Mouse (Mus musculus) lung, postnatal 25 days (tissue): ENCODE results near the gene Yif1a.
A peak's percentile ranks its signal among the peaks of the same experiment; 100 is the strongest.

ENCODE experiments used
- DNase-seq: peaks from one replicate; pipeline ENCODE4 v3.0.0; 2022; ENCODE audit warnings: low spot score

Yif1a gene

DNA sequence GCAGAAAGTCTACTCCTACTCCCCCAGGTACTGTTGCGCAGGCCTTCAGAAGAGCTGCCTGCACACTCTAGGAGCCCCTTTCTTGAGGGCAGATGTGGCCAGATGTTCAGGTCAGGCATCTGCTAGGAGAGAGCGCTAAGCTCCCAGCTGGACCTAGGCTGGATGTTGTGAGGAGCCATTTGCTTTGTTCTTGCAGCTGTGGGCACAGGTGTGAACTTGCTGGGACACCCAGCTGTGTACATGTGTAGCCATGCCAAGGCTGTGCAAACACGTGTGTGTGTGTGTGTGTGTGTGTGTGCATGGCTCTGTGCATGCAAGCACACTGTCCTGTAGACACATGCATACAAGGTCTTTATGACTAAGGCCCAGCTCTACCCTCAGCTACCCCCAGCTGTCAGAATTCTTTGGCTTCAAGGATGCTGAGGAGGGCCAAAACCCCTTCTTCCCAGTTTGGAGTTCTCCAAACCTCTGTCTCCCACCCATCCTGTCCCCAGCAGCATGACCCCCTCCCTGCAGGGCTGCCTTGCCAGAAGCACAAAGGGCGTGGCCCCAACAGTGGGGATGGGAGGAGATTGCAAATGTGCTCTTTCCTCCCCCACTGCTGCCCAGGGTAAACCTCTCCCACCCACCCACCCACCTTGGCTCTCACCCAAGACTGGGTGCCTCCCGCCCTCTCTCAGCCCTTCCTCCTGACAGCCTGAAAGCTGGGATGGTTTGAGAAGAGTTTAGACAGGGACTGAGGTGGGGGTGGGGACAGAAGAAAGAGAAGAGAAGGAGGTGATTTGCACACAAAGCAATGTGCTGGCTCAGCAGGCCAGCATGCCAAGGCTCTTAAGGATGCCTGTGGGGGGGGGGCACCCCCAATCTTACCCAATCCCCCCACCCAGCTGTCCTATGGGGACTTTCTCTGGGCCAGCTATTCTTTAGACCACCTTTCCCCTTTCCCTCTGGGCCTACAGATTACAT is 27.7 kb upstream of the Yif1a start:
- no peak for DNase-seq

DNA sequence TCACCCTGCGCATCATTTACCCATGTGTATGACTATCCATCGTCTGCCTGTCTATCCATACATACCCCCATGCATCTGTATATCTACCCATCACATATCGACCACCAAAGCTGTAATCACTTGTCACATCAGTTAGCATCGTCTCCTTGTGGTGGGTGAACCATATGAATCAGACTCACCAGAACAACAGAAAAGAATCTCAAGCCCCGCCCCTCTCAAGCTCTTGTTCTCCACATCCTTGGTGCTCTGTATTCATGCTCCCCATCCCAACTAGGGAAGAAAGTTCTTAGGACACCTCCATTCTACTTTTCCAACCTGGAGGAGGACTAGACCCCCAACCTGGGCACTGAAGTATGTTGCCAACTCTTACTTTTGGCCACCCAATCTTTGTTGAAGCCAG is 26.3 kb upstream of the Yif1a start:
- no peak for DNase-seq

DNA sequence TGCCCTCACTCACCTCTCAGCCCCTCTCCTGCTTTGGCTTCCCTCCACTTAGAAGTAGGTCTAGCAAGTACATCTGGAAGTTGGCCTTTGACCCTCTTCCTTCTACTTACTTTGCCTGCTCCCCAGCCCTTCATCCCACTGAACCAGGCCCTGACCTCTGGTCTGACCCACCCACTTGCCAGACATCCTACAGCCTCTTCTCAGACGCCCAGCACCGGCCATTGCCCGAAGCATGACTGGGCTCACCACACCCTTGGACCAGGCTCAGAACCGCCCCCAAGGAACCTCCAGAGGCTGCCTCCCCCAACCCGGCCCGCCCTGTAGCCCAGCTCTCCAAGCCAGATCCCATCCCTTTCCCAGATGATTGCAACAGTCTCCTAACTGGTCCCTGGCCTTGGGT is 25.9 kb upstream of the Yif1a start:
- DNase-seq, result no peak

DNA sequence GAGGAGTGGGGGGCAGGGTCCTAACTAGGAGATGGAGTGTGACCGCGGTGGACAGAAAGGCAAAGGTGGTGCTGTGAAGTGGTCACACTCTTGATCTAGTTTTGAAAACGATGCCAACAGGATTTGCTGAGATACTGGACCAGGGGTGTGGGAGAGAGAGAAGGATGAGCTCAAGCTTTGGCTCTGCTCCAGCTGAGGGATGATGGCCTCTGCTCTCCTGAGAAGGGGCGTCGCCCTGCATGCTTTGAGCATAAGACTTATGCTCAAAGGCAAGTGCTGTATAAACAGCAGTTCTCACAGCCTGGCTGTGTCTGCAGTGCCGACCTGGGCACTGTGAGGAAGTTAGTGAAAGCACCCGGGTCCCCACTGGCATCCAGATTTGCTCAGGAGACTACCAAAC is 23.2 kb upstream of the Yif1a start:
- no peak for DNase-seq

DNA sequence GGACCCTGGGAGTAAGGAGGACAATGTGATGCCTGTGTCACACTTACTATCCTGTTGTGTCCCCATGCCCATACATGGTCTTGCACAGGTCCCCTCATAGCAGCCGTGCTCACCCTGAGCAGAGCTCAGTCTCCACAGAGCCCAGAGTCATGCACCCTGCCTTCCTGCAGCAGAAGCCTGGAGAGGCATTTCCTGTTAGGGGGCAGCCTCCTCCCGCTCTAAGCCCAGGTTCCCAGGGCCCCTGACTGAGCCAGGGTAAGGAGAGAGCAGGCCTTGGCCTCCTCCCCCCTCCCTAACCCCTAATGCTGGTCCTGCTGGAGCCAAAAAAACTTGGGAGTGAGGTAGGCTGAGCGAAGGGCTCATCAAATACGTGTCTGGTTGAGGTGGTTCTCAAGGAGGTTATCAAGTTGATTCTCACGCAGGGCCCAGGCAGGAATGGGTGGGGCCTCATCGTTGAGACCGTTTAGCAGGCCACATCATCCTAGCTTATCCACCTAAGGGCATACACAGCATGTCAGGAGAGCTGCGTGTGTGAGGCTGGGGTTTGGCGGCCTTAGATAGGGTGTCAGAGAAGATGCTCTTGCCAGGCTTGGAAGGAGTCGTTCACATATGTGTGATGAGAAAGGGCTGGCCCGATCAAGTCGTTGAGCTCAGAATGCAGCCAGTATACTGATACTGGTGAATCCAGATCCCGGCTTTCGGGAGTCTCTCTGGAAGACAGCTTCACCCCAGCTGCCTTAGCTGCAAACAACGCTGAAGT is 21.1 kb upstream of the Yif1a start:
- no peak for DNase-seq

DNA sequence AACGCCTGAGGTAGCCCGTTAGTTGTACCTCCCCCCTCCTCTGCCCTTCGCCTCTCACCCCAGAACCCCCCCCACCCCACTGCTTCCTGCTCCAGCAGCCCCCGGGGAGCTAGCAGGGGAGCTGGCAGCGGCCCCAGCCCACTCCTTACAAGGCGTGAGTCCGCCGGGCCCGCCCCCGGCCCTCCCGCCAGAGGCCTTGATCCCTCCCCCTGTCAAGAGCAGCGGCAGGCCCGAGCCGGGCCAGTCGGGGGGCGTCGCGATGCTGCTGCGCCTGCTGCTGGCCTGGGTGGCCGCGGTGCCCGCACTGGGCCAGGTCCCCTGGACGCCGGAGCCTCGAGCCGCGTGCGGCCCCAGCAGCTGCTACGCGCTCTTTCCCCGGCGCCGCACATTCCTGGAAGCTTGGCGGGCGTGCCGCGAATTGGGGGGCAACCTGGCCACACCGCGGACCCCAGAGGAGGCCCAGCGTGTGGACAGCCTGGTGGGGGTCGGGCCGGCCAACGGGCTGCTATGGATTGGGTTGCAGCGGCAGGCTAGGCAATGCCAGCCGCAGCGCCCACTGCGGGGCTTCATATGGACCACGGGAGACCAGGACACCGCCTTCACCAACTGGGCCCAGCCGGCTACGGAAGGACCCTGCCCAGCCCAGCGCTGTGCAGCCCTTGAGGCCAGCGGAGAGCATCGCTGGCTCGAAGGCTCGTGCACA is 20.3 kb upstream of the Yif1a start, which contains the start of gene Cd248:
Gene Cd248 (plus strand): TSS at position 212 of the 703 bp plus-strand sequence.
- no peak for DNase-seq

DNA sequence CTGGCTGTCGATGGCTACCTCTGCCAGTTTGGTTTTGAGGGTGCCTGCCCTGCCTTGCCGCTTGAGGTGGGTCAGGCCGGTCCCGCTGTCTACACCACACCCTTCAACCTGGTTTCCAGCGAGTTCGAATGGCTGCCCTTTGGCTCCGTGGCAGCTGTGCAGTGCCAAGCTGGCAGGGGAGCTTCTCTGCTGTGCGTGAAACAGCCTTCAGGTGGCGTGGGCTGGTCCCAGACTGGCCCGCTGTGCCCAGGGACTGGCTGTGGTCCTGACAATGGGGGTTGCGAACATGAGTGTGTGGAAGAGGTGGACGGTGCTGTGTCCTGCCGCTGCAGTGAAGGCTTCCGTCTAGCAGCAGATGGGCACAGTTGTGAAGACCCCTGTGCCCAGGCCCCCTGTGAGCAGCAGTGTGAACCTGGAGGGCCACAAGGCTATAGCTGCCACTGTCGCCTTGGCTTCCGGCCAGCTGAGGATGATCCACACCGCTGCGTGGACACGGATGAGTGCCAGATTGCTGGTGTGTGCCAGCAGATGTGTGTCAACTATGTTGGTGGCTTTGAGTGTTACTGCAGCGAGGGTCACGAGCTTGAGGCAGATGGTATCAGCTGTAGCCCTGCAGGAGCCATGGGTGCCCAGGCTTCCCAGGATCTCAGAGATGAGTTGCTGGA is 19.6 kb upstream of the Yif1a start:
- no peak for DNase-seq

DNA sequence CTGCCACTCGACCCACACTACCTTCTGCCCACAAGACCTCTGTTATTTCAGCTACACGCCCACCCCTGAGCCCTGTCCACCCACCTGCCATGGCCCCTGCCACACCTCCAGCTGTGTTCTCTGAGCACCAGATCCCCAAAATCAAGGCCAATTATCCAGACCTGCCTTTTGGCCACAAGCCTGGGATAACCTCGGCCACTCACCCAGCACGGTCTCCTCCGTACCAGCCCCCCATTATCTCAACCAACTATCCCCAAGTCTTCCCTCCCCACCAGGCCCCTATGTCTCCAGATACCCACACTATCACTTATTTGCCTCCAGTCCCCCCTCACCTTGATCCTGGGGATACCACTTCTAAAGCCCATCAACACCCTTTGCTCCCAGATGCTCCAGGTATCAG is 18.9 kb upstream of the Yif1a start:
- no peak for DNase-seq

DNA sequence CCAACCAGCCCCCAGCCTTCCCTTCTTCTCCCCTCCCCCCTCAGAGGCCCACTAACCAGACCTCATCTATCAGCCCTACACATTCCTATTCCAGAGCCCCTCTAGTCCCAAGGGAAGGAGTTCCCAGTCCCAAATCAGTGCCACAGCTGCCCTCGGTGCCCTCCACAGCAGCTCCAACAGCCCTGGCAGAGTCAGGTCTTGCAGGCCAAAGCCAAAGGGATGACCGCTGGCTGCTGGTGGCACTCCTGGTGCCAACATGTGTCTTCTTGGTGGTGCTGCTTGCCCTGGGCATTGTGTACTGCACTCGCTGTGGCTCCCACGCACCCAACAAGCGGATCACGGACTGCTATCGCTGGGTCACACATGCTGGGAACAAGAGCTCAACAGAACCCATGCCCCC is 18.4 kb upstream of the Yif1a start:
- no peak for DNase-seq

DNA sequence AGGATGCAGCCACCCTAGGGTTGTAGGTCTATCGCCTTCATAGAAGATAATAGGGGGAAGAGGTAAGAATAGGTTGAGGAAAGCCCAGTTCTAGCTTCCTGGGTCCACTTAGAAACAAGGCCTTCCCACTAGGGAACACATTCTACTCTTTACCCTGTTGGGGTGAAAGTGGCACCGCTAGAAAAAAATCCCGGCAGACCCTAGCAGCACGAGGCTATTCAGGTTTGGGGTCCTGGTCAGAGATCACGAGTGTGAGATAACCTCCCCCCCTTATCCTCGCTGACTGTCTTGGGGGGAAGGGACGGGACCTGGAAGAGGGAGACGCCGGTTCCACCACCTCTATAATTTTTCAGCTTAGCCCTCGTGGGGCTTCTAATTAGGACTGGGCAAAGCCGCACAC is 17.3 kb upstream of the Yif1a start:
- DNase-seq, result no peak

DNA sequence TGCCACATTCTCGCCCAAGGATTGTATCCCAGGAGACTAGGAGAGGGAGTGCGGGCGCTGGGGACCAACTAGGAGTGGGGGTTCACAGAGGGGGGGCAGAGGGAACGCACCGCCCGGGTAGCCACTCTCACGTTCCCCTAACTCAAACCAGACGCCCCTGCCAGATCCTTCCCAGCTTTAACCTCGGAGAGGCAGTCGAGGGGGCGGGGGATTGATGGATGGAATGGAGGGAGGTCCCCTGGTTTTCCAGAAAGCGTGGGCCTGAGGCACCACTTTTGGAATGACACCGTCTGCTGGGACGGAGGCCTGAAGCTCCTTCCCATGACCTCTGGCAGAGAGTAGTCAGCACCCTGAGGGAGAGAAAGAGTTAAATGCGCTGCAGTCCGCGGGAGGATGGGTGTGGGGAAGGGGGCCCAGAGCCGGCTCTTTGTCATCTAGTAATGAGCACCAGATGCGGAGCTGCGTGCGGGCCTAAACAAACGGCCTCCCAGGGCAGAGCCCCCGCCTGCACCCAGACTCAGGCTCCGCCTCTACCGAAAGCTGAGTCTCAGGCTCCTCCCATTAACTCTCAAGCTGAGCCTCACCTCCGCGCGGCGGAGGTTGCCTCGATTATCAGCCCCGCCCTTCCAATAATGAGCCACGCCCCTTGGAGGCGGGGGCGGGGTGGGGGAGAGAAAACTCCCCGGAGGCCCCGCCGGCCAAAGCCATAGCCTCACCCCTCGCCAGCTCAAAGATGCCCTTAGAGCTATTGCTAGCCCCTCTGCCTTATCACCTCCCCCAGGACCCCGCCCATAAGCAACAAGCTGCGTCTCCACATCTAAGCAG is 16.6 kb upstream of the Yif1a start:
- peak; percentile 74 for DNase-seq

DNA sequence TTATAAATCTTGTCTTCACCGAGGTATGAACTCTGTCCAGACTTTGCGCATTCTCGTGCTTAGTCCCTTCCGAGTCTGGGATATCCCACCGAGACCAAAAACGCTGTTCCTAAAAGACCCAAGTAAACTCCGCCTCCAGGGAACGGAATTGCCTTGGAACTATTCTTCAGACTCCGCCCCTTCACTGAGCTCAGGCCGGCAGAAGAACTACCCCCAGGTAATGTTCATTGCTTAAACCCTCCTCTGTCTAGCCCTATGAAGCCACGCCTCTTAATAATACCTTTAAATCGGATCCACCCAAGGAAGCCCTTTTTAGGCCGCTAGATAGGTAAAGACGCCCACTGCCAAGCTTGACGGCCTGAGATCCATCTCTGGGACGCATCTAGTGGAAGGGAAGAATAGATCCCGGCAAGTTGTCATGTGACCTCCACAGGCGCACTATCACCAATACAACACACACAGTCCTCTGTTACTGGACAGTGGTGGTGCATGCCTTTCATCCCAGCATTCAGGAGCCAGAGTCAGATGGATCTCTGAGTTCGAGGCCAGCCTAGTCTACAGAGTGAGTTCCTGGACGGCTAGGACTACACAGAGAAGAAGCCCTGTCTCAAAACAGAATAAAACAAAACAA is 15.8 kb upstream of the Yif1a start:
- DNase-seq, result no peak

DNA sequence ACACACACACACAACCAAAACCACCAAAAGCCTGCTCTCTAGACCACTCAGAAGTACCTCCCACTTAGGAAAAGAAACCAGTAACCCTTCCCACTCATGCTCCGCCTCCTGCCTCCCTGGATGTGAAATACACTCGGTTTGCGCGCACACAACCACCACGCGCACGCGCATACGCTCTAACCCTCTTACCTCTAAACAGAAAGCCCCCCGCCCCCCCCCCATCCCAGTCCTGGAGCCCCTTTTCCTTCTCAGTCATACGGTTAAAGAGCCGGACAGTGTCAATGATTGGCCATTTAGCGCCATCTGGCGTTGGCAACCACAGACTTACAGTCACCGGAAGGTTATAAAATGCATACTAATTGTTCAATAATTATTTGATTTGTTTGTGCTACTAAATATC is 15.3 kb upstream of the Yif1a start:
- DNase-seq, result peak; percentile 48

DNA sequence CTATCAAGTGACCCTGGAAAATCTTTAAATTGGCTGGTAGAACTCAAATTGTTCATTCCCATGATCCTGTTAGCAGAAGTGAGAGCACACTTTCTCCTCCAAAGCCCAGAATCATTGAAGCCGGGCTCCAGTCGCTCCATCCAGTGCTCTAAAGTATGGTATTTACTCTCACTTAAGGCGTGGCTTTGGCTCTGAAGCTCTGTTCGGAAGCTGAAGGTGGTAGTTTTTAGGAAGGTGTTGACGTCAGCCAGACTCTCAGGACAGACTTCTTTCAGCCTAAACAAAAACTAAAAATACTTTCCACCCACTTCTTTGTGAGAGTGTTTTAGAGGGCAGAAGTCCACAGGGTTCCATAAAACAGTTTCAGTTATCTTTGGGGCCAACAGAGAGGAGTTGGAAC is 14.8 kb upstream of the Yif1a start:
- no peak for DNase-seq

DNA sequence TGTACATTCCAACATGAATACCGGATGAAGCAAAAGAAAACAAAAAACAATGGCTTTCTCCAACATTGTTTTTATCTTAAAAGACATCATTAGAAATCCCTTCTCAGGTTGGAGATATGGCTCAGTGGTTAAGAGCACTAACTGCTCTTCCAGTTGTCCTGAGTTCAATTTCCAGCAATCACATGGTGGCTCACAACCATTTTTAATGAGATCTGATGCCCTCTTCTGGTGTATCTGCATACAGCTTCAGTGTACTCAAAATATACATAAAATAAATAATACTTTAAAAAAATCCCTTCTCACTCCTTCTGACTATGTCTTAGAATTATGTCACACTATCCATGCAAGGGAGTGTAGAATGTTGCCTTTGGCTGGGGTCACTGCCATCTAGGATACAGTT is 9.1 kb upstream of the Yif1a start:
- no peak for DNase-seq

DNA sequence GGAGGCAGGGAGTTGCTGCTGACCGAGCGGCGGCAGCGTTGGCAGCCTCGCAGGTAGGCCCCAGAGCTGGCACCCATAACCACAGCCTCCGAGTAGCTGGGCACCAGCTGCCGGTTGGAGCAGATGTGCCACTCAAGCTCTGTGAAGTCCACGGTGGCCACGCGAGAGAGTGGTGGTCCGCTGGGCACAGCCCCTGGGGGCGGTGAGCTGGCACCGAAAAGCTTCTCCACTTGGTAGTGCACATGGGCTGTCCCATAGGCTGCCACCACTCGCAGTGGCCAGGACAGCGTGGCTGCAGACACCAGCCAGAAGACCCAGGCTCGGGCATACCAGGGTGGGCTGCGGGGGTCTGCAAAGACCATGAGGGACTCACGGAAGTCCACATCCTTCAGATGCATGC is 6.3 kb upstream of the Yif1a start:
- no peak for DNase-seq

DNA sequence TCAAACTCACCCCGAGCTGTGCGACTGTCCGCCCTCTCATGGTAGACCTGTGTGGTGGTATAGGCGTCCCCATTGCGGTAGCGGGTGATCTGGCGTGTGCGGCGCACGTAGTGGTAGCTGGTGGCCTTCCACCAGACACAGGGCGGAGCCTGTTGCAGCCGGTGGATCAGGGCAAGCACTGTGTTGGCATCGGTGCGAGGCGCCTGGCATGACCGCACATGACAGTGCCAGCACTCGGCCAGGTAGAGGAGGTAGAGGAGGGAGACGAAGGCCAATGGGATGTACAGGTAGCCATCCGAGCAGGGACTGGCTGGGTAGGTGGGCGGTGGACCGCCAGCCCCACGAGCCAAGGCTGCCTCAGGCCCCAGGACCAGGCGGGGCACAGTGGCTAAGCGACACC is 5.7 kb upstream of the Yif1a start:
- no peak for DNase-seq

DNA sequence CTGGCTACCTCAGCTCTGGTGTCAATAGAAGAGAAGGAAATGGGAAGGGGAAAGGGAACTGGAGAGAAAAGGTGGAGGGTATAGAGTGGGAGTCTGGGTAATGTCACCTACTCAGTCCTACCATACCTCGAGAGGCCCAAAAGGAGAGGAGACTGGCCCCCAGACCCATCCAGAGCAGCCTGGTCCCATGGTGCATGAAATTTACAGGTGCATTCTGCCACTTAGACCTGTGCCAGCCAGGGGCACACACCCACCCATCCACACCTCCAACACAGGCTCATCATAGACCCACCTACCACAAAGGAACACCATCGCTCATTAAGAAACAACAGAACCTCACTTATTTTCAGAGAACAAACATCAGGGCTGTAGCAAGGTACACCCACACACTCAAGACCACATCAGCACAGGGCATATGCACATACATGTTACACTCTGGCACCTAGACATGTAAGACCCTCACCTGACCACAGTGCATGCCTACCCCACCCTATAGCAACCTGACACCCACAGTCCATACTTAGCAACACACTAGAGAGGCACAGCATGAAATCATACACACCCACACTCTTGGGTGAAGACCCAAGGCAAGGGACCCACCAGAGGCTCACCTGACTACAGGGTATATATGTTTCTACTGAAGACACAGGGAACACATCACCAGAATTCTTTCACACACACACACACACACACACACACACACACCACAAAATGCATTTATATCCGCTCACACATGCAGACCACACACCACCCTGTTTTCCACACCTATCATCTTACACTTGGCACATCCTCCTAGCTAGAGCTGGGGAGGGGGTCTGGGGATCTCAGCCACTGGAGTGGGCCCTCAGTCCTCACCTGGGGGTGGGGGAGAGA is 4.1 kb upstream of the Yif1a start:
- DNase-seq, result no peak

DNA sequence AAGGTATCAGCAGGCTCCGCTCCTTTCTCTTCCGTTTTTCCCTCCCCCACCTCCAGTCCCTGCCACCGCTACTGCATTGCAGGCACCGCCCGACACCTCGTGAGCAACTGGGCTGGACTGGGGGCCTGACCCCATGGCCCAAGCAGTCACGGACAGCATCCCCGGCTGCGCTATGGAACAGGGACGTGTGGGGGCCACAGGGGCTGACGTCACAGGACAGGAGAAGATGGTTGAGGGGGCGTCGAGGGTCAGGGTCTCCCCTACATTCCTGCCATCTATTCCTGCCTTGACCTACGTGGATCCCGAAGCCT is 3.5 kb upstream of the Yif1a start:
- DNase-seq, result no peak
